Mouse (Mus musculus) midbrain, embryonic 16.5 days (tissue): ENCODE data around the gene Tmem132d. TPM values are rescaled to one million over a fixed set of nuclear protein-coding genes. Genes with fewer than 3 reads are reported as not detected.

Source experiments
- ATAC-seq: fragments of 200-750 bp; cut with Nextera tagmentation; 2 replicates; pipeline ENCODE4 v1.8.0; 2017; ENCODE audit warnings: moderate TSS enrichment
- H3K27ac ChIP-seq: fragments of 300-500 bp; sonication (generic); 2 replicates; pipeline ENCODE4 v1.5.1; 2014; ENCODE audit warnings: mild to moderate bottlenecking, low read length, mixed read lengths
- H3K27me3 ChIP-seq: fragments of 300-500 bp; sonication (generic); 2 replicates; pipeline ENCODE4 v1.6.1; 2014; ENCODE audit warnings: low read depth, low read length, mixed read lengths; ENCODE audit not compliant: control insufficient read depth, insufficient read depth
- H3K36me3 ChIP-seq: fragments of 300-500 bp; sonication (generic); 2 replicates; pipeline ENCODE4 v1.6.1; 2014; ENCODE audit warnings: mild to moderate bottlenecking, low read length, moderate library complexity, mixed read lengths; ENCODE audit not compliant: control insufficient read depth, insufficient read depth
- H3K4me1 ChIP-seq: fragments of 300-500 bp; sonication (generic); 2 replicates; pipeline ENCODE4 v1.6.1; 2014; ENCODE audit warnings: mild to moderate bottlenecking, low read length, mixed read lengths; ENCODE audit not compliant: control insufficient read depth, insufficient read depth
- H3K4me2 ChIP-seq: fragments of 300-500 bp; sonication (generic); 2 replicates; pipeline ENCODE4 v1.6.1; 2014; ENCODE audit warnings: mild to moderate bottlenecking, low read length, mixed read lengths
- H3K4me3 ChIP-seq: fragments of 300-500 bp; sonication (generic); 2 replicates; pipeline ENCODE4 v1.5.1; 2014; ENCODE audit warnings: low read depth, mild to moderate bottlenecking, low read length, moderate library complexity, mixed read lengths
- H3K9ac ChIP-seq: fragments of 300-500 bp; sonication (generic); 2 replicates; pipeline ENCODE4 v1.6.1; 2014; ENCODE audit warnings: low read depth, low read length, mixed read lengths
- H3K9me3 ChIP-seq: fragments of 300-500 bp; sonication (generic); replicated peaks from 2 replicates; pipeline ENCODE4 v1.6.1; 2014; ENCODE audit warnings: mild to moderate bottlenecking, low read length, mixed read lengths; ENCODE audit not compliant: control insufficient read depth, poor library complexity, severe bottlenecking
- WGBS: fragments of 180-500 bp; shearing (Covaris S2); extraction: QIAGEN DNeasy Blood & Tissue Kit; methylation state at CpG from one replicate; pipeline ENCODE4 v1.1.7; 2014; 5-methylcytosine and 5-hydroxymethylcytosine counted together
- polyA plus RNA-seq: library from polyadenylated mRNA; unstranded; fragments of >200 nt; fragmentation: Nextera tagmentation; extraction: Ambion mirVana; gene quantifications from 2 replicates; pipeline ENCODE4 v1.2.1, GENCODE M21; 2015

Gene Tmem132d
- polyA plus RNA-seq, 1 experiment from 2014 or later, result 3.3 TPM

GRCm38 (mm10) chr5:128444876-128445275, 12.0 kb upstream of the Tmem132d start:
- H3K27me3 ChIP-seq, result peaks cover 31% of the 10 kb centered on the region
- no peaks in the 10 kb centered on the region for H3K36me3 ChIP-seq
- no peak overlapping the region for H3K4me3 ChIP-seq
- H3K9ac ChIP-seq, result no peak overlapping the region
- no peak overlapping the region for H3K4me2 ChIP-seq
- no peaks in the 10 kb centered on the region; the same call in 1 of the 2 replicates for H3K4me1 ChIP-seq
- H3K27ac ChIP-seq, result no peak overlapping the region
- no peak for ATAC-seq
- WGBS, result 18% methylated on average over 6 of the region's 6 CpGs
- no peaks in the 10 kb centered on the region for H3K9me3 ChIP-seq

- no peak for ATAC-seq
These were observed 11.0 kb upstream of the Tmem132d start for GRCm38 (mm10) chr5:128443848-128444247.

GRCm38 (mm10) chr5:128441121-128441520, 8.2 kb upstream of the Tmem132d start:
- 2% methylated on average over 5 of the region's 5 CpGs for WGBS

More at GRCm38 (mm10) chr5:128443848-128444247, 11.0 kb upstream of the Tmem132d start:
- no peaks in the 10 kb centered on the region; the same call in 1 of the 2 replicates for H3K4me1 ChIP-seq
- H3K4me3 ChIP-seq, result no peak overlapping the region; the same call in 1 of the 2 replicates
- H3K36me3 ChIP-seq, result no peaks in the 10 kb centered on the region
- 0 out of 2 replicates have a peak overlapping the region, but pooled peaks have one; percentile 41 for H3K9ac ChIP-seq
- H3K9me3 ChIP-seq, result no peaks in the 10 kb centered on the region
- H3K27me3 ChIP-seq, result peaks cover 31% of the 10 kb centered on the region
- H3K4me2 ChIP-seq, result peak overlapping the region; percentile 55
- H3K27ac ChIP-seq, result no peak overlapping the region
- 29% methylated on average over 4 of the region's 4 CpGs for WGBS

GRCm38 (mm10) chr5:128439828-128440227, 7.0 kb upstream of the Tmem132d start:
- H3K9me3 ChIP-seq, result no peaks in the 10 kb centered on the region
- no peak overlapping the region for H3K27ac ChIP-seq
- peaks cover 3% of the 10 kb centered on the region; the same call in 1 of the 2 replicates for H3K4me1 ChIP-seq
- H3K27me3 ChIP-seq, result peaks cover 34% of the 10 kb centered on the region
- peak; percentile 62 for ATAC-seq
- H3K36me3 ChIP-seq, result no peaks in the 10 kb centered on the region
- no peak overlapping the region for H3K4me2 ChIP-seq
- no peak overlapping the region for H3K9ac ChIP-seq
- WGBS, result 1% methylated on average over 5 of the region's 5 CpGs
- H3K4me3 ChIP-seq, result no peak overlapping the region

More at GRCm38 (mm10) chr5:128441121-128441520, 8.2 kb upstream of the Tmem132d start:
- ATAC-seq, result no peak
- H3K4me1 ChIP-seq, result no peaks in the 10 kb centered on the region; the same call in 1 of the 2 replicates
- H3K9ac ChIP-seq, result no peak overlapping the region
- no peak overlapping the region for H3K4me3 ChIP-seq
- H3K4me2 ChIP-seq, result no peak overlapping the region
- no peaks in the 10 kb centered on the region for H3K9me3 ChIP-seq
- H3K27me3 ChIP-seq, result peaks cover 39% of the 10 kb centered on the region
- H3K36me3 ChIP-seq, result no peaks in the 10 kb centered on the region
- no peak overlapping the region for H3K27ac ChIP-seq

- no peak for ATAC-seq
- Histone ChIP-seq H3K27me3 (peaks cover 39% of the 10 kb centered on the region), H3K27ac (no peak overlapping the region), H3K36me3 (no peaks in the 10 kb centered on the region), H3K4me1 (peaks cover 8% of the 10 kb centered on the region; the same call in 1 of the 2 replicates), H3K9ac (no peak overlapping the region), H3K9me3 (no peaks in the 10 kb centered on the region), H3K4me3 (no peak overlapping the region), H3K4me2 (no peak overlapping the region)
- WGBS, result 58% methylated on average over 16 of the region's 16 CpGs
These were observed 5.2 kb upstream of the Tmem132d start for GRCm38 (mm10) chr5:128438078-128438477.

GRCm38 (mm10) chr5:128436909-128437308, 4.0 kb upstream of the Tmem132d start:
- 16% methylated on average over 9 of the region's 9 CpGs for WGBS
- H3K27me3 ChIP-seq, result peaks cover 42% of the 10 kb centered on the region
- ATAC-seq, result no peak
- no peaks in the 10 kb centered on the region for H3K36me3 ChIP-seq
- no peak overlapping the region for H3K4me2 ChIP-seq
- H3K27ac ChIP-seq, result no peak overlapping the region
- H3K4me3 ChIP-seq, result no peak overlapping the region
- H3K4me1 ChIP-seq, result peaks cover 12% of the 10 kb centered on the region; the same call in 1 of the 2 replicates
- no peak overlapping the region for H3K9ac ChIP-seq
- no peaks in the 10 kb centered on the region for H3K9me3 ChIP-seq

GRCm38 (mm10) chr5:128435683-128436082, 2.8 kb upstream of the Tmem132d start:
- Histone ChIP-seq H3K27me3 (peaks cover 43% of the 10 kb centered on the region), H3K4me2 (no peak overlapping the region)
- 56% methylated on average over 5 of the region's 5 CpGs for WGBS

GRCm38 (mm10) chr5:128433786-128434185, 909 bp upstream of the Tmem132d start:
- no peaks in the 10 kb centered on the region for H3K9me3 ChIP-seq
- H3K4me1 ChIP-seq, result peaks cover 12% of the 10 kb centered on the region; the same call in 1 of the 2 replicates
- peaks cover 46% of the 10 kb centered on the region for H3K27me3 ChIP-seq
- H3K4me3 ChIP-seq, result no peak overlapping the region
- 18% methylated on average over 9 of the region's 9 CpGs for WGBS
- H3K36me3 ChIP-seq, result no peaks in the 10 kb centered on the region
- H3K9ac ChIP-seq, result no peak overlapping the region
- ATAC-seq, result no peak
- no peak overlapping the region for H3K27ac ChIP-seq
- no peak overlapping the region; the same call in 1 of the 2 replicates for H3K4me2 ChIP-seq

More at GRCm38 (mm10) chr5:128435683-128436082, 2.8 kb upstream of the Tmem132d start:
- Histone ChIP-seq H3K27ac (no peak overlapping the region), H3K36me3 (no peaks in the 10 kb centered on the region), H3K4me1 (peaks cover 12% of the 10 kb centered on the region; the same call in 1 of the 2 replicates), H3K9me3 (no peaks in the 10 kb centered on the region), H3K4me3 (no peak overlapping the region), H3K9ac (no peak overlapping the region)
- no peak for ATAC-seq

GRCm38 (mm10) chr5:128432422-128432821, 455 bp downstream of the Tmem132d start:
- Histone ChIP-seq H3K9ac (peak overlapping the region; percentile 70), H3K9me3 (no peaks in the 10 kb centered on the region), H3K4me1 (peaks cover 12% of the 10 kb centered on the region; the same call in 1 of the 2 replicates), H3K4me3 (peak overlapping the region; percentile 59), H3K27me3 (peaks cover 41% of the 10 kb centered on the region), H3K4me2 (peak overlapping the region; percentile 96), H3K27ac (peak overlapping the region; percentile 22; the same call in 1 of the 2 replicates), H3K36me3 (no peaks in the 10 kb centered on the region)
- peak; percentile 39; the same call in 1 of the 2 replicates for ATAC-seq
- under 1% methylated on average over 37 of the region's 37 CpGs for WGBS
